Mouse (Mus musculus) left cerebral cortex, postnatal 10 days (tissue): ENCODE results near the gene Neu1. TPM values are rescaled to one million over a fixed set of nuclear protein-coding genes. Genes with fewer than 3 reads are reported as not detected.
"Not testable (repeated sequence)": the region's sequence is repeated elsewhere in the genome, so short reads cannot be mapped to it uniquely, and the experiment has no call there.

Experiments
- DNase-seq, 2 experiments: peaks; one replicate each; pipeline ENCODE4 v3.0.0; 2021 to 2022; ENCODE audit warnings: low spot score in 2 of 2, mixed read lengths in 1 of 2; ENCODE audit errors: extremely low spot score in 1 of 2
- intact Hi-C: fragments of 180-260 bp; cut with DNase I; formaldehyde crosslinking; loops from one replicate; pipeline ENCODE4 v1.15.1; 2025
- total RNA-seq, 2 experiments: library from RNA; stranded (reverse); gene quantifications; 2 replicates each; pipeline ENCODE4 v1.2.3; 2021

The Neu1 gene
- total RNA-seq, 2 experiments from 2014 or later, result 23.8 to 27.3 TPM

- intact Hi-C loops, DNase-seq: not testable (repeated sequence)
Observed at GRCm38 (mm10) chr17:34957291-34957690, 26.2 kb downstream of the Neu1 start.

- DNase-seq, intact Hi-C loops: not testable (repeated sequence)
Observed at GRCm38 (mm10) chr17:34957966-34958365, 26.9 kb downstream of the Neu1 start.

GRCm38 (mm10) chr17:34958734-34959129 lies 27.7 kb downstream of the Neu1 start:
- intact Hi-C loops, DNase-seq: not testable (repeated sequence)

GRCm38 (mm10) chr17:34959130-34959778 lies 28.2 kb downstream of the Neu1 start, which contains the start of gene Hspa1b:
Gene Hspa1b (minus strand): TSS chr17:34959238.
- DNase-seq, result peak; percentile 60 to 83
- intact Hi-C loops, result not testable (repeated sequence)

- no peak for DNase-seq
- intact Hi-C loops, result no loop called here
Observed at GRCm38 (mm10) chr17:34959881-34960515, 28.9 kb downstream of the Neu1 start.

- intact Hi-C loops, result no loop called here
- DNase-seq, result no peak
Observed at GRCm38 (mm10) chr17:34960702-34961493, 29.8 kb downstream of the Neu1 start.

- intact Hi-C loops, result no loop called here
- DNase-seq, result no peak
Observed at GRCm38 (mm10) chr17:34962125-34962524, 31.1 kb downstream of the Neu1 start.

- intact Hi-C loops, result no loop called here
- no peak for DNase-seq
Observed at GRCm38 (mm10) chr17:34962841-34963240, 31.8 kb downstream of the Neu1 start.

- intact Hi-C loops, result no loop called here
- DNase-seq, result no peak
Observed at GRCm38 (mm10) chr17:34964640-34965049, 33.6 kb downstream of the Neu1 start.

GRCm38 (mm10) chr17:34965627-34966026 lies 34.6 kb downstream of the Neu1 start:
- intact Hi-C loops, result no loop called here
- no peak for DNase-seq

GRCm38 (mm10) chr17:34969822-34970221 lies 38.8 kb downstream of the Neu1 start, which contains the start of gene Gm20481:
Gene Gm20481 (plus strand): TSS chr17:34969912.
- intact Hi-C loops, result not testable (repeated sequence)
- DNase-seq, result peak in 1 of 2 experiments; percentile 9

- intact Hi-C loops, DNase-seq: not testable (repeated sequence)
Observed at GRCm38 (mm10) chr17:34970850-34971249, 39.8 kb downstream of the Neu1 start.

GRCm38 (mm10) chr17:34971694-34972068 lies 40.6 kb downstream of the Neu1 start:
- DNase-seq, intact Hi-C loops: not testable (repeated sequence)

- intact Hi-C loops, result not testable (repeated sequence)
- peak; percentile 69 to 82 for DNase-seq
Observed at GRCm38 (mm10) chr17:34972069-34972749, 41.2 kb downstream of the Neu1 start, which contains the start of the genes Hspa1a and Hspa1l. Gene Hspa1a (minus strand): TSS chr17:34972156. Gene Hspa1l (plus strand): TSS chr17:34972703.

- intact Hi-C loops, result no loop called here
- no peak for DNase-seq
Observed at GRCm38 (mm10) chr17:34975581-34976492, 44.8 kb downstream of the Neu1 start.

GRCm38 (mm10) chr17:34977000-34977399 lies 45.9 kb downstream of the Neu1 start:
- no peak for DNase-seq
- intact Hi-C loops, result no loop called here

- DNase-seq, result no peak
- intact Hi-C loops, result no loop called here
Observed at GRCm38 (mm10) chr17:34978239-34978638, 47.2 kb downstream of the Neu1 start.

- no peak for DNase-seq
- intact Hi-C loops, result no loop called here
Observed at GRCm38 (mm10) chr17:34979631-34980030, 48.6 kb downstream of the Neu1 start.
